Mouse (Mus musculus) forebrain, postnatal 0 days (tissue): ENCODE measurements at regions not wholly inside any gene's neighbourhood (a gene's known extent, or its start where the extent isn't known, plus 50 kb on each side); places are given as distances from the start of the nearest gene placed in this dataset.

ENCODE experiments used
- ATAC-seq: fragments of 200-750 bp; cut with Nextera tagmentation; 2 replicates; pipeline ENCODE4 v1.8.0; 2017; ENCODE audit warnings: mild to moderate bottlenecking, moderate library complexity
- DNase-seq: peaks from one replicate; pipeline ENCODE4 v3.0.0-alpha.2; 2015
- H3K27ac ChIP-seq: fragments of 300-500 bp; sonication (generic); 2 replicates; pipeline ENCODE4 v1.5.1; 2014; ENCODE audit warnings: low read depth, mild to moderate bottlenecking, antibody characterized with exemption, low read length, moderate library complexity, mixed read lengths
- H3K27me3 ChIP-seq: fragments of 300-500 bp; sonication (generic); 2 replicates; pipeline ENCODE4 v1.6.1; 2014; ENCODE audit warnings: mild to moderate bottlenecking, low read length, mixed read lengths; ENCODE audit not compliant: insufficient read depth
- H3K36me3 ChIP-seq: fragments of 300-500 bp; sonication (generic); 2 replicates; pipeline ENCODE4 v1.6.1; 2014; ENCODE audit warnings: mild to moderate bottlenecking, moderate library complexity; ENCODE audit not compliant: insufficient read depth
- H3K4me1 ChIP-seq: fragments of 300-500 bp; sonication (generic); 2 replicates; pipeline ENCODE4 v1.6.1; 2014; ENCODE audit warnings: antibody characterized with exemption; ENCODE audit not compliant: insufficient read depth
- H3K4me2 ChIP-seq: fragments of 300-500 bp; sonication (generic); 2 replicates; pipeline ENCODE4 v1.6.1; 2014; ENCODE audit warnings: low read depth, mild to moderate bottlenecking, moderate library complexity
- H3K4me3 ChIP-seq: fragments of 300-500 bp; sonication (generic); 2 replicates; pipeline ENCODE4 v1.5.1; 2014; ENCODE audit warnings: low read depth, low read length, mixed read lengths
- H3K9ac ChIP-seq: fragments of 300-500 bp; sonication (generic); 2 replicates; pipeline ENCODE4 v1.6.1; 2014; ENCODE audit warnings: mild to moderate bottlenecking
- H3K9me3 ChIP-seq: fragments of 300-500 bp; sonication (generic); 2 replicates; pipeline ENCODE4 v1.6.1; 2016; ENCODE audit warnings: low read length
- CTCF ChIP-seq: sonication (generic); IDR thresholded peaks from 2 replicates; pipeline ENCODE4 v1.5.1; 2016; ENCODE audit warnings: antibody characterized with exemption, control low read depth, low read depth
- WGBS: fragments of 180-500 bp; shearing (Covaris S2); extraction: QIAGEN DNeasy Blood & Tissue Kit; methylation state at CpG from one replicate; pipeline ENCODE4 v1.1.7; 2014; 5-methylcytosine and 5-hydroxymethylcytosine counted together

DNA sequence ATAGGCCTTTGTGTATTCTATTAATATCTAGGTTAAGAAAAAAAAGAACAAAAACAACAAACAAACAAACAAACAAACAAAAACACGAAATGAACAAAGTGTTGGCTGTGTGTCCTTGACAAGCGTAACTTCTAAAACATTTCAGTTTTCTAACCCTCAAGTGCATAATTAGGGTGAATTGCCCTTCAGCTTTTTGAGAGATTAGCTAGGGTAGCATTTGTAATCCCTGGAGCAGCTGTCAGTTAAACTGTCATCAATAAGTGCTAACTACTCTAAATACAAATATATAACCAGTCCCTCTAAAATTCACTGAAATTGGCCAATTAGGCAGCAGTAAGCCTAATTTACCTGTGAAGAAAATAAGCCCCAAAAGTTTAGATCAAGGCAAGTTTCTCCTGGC lies 467.6 kb downstream of the Gabrg2 start:
- Histone ChIP-seq H3K27me3 (no peaks in the 10 kb centered on the region), H3K4me1 (no peaks in the 10 kb centered on the region), H3K27ac (no peak overlapping the region), H3K9ac (no peak overlapping the region), H3K4me3 (no peak overlapping the region), H3K9me3 (no peaks in the 10 kb centered on the region), H3K4me2 (no peak overlapping the region), H3K36me3 (no peaks in the 10 kb centered on the region)
- TF ChIP-seq CTCF = no peak
- no peak for DNase-seq
- no peak for ATAC-seq
- 37% methylated on average over 2 of the region's 2 CpGs for WGBS

DNA sequence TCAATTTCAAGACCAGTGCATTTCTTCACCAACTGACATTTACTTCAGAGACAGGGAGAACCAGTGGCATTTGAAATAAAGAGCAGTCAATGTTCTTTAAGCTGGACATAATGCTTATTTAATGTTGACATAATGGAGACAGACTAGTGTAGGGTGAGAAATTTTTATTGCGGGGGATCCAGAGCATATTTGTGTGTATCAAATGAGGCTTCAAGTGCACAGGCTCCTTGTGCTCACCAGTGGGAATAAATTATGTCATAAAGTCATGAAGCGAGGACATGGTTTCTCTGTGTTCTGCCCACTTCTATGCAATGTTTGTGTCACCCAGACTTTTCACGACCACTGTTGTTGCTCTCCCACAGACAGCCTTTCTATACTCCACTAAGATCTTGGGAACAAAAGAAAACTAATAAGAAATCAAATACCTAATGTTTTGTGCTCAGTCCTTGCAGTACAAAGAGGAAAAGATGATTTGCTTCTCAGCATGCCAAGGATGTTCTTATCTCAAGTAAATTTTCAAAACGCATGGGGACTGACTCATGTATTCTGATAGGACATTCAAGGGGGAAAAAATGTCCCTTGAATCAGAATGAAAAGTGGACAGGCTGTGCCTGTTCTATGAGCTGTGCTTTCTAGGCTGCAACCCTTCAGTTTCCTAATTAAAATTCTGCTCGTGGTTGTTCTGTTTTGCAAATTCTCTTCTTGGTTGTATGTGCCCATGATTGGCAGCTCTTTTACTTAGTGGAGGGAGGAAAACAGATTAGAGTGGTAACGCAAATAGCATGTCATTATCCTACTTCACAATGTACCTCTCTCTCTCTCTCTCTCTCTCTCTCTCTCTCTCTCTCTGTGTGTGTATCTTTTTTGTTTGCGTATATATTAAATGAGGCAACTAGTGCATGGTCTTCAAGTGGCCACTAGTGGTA lies 468.4 kb downstream of the Gabrg2 start:
- no peak overlapping the region for H3K4me2 ChIP-seq
- WGBS = 12% methylated on average over 7 of the region's 7 CpGs
- ATAC-seq = peak; percentile 93
- peak; percentile 42 for DNase-seq
- H3K9ac ChIP-seq = no peak overlapping the region
- no peaks in the 10 kb centered on the region for H3K36me3 ChIP-seq
- H3K9me3 ChIP-seq = no peaks in the 10 kb centered on the region
- TF ChIP-seq CTCF = no peak
- no peaks in the 10 kb centered on the region for H3K27me3 ChIP-seq
- peak overlapping the region; percentile 57 for H3K27ac ChIP-seq
- no peaks in the 10 kb centered on the region for H3K4me1 ChIP-seq
- no peak overlapping the region for H3K4me3 ChIP-seq

DNA sequence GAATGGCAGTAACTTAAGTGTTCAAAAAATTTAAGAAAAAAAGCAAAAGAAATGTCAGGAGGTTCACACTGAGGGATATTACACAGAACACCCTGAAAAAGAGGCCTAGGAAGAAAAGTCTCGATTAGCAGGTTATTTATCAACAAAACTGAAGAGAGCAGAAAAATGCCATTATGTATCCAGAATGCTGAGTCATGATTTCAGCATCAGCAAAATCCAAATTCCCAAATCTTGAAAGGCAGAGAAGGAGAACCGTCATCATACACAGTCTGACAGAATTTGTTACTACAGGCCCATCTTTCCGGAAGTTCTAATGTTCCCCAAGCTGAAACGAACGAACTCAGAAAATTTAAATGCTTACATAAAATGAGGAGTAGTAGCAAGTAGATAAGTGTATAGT lies 475.7 kb downstream of the Gabrg2 start:
- Histone ChIP-seq H3K4me3 (no peak overlapping the region), H3K9ac (no peak overlapping the region), H3K27me3 (no peaks in the 10 kb centered on the region), H3K27ac (no peak overlapping the region), H3K4me1 (no peaks in the 10 kb centered on the region), H3K36me3 (no peaks in the 10 kb centered on the region), H3K4me2 (no peak overlapping the region), H3K9me3 (no peaks in the 10 kb centered on the region)
- DNase-seq (no peak), ATAC-seq (no peak)
- TF ChIP-seq CTCF = no peak
- 92% methylated on average over 5 of the region's 5 CpGs for WGBS

DNA sequence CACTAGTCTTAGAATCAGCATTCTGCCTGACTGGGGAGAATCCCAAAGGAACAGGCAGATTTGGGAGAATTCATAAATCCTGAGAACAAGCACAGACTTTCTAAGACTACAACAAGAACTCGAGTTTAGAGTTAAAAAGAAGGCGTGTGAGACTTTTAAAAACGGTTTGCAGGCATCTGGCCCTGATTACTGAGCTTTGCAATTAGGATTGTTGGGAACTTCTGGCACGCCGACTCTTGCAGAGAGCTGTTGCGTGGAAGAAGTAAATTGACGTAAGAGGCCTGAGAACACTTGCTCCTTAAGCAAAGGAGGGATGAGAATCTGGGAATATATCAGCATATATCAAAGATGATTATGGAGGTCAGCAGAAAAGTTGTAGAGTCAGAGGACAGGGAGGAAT lies 507.4 kb downstream of the Gabrg2 start:
- DNase-seq = no peak
- no peaks in the 10 kb centered on the region for H3K27me3 ChIP-seq
- no peaks in the 10 kb centered on the region for H3K9me3 ChIP-seq
- WGBS = 68% methylated on average over 7 of the region's 7 CpGs
- H3K4me2 ChIP-seq = no peak overlapping the region
- no peak overlapping the region for H3K4me3 ChIP-seq
- TF ChIP-seq CTCF = no peak
- H3K36me3 ChIP-seq = no peaks in the 10 kb centered on the region
- ATAC-seq = no peak
- H3K27ac ChIP-seq = no peak overlapping the region
- no peaks in the 10 kb centered on the region for H3K4me1 ChIP-seq
- no peak overlapping the region for H3K9ac ChIP-seq

DNA sequence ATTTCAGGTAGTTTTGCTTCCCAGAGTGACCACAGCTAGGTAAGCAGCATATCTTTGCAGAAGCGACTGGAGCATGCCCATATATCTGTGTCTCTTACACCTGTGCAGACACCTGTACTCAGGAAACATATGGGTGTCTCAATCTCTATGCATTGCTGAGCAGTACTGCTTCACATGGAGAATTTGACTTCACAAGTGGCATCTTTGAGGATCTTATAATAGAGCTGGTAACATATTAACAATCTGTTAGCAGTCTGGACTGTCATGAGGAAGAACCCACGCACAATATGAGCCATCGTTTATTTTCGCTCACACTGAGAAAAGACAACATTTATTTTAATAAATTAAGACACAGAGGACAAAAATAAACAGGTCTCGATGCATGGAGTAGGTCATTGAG lies 508.7 kb downstream of the Gabrg2 start:
- ATAC-seq (peak; percentile 51), DNase-seq (peak; percentile 15)
- no peak overlapping the region for H3K4me3 ChIP-seq
- no peaks in the 10 kb centered on the region for H3K4me1 ChIP-seq
- WGBS = 74% methylated on average over 5 of the region's 5 CpGs
- no peak for TF ChIP-seq CTCF
- no peak overlapping the region for H3K27ac ChIP-seq
- no peak overlapping the region for H3K9ac ChIP-seq
- no peaks in the 10 kb centered on the region for H3K36me3 ChIP-seq
- H3K4me2 ChIP-seq = no peak overlapping the region
- no peaks in the 10 kb centered on the region for H3K9me3 ChIP-seq
- H3K27me3 ChIP-seq = no peaks in the 10 kb centered on the region

DNA sequence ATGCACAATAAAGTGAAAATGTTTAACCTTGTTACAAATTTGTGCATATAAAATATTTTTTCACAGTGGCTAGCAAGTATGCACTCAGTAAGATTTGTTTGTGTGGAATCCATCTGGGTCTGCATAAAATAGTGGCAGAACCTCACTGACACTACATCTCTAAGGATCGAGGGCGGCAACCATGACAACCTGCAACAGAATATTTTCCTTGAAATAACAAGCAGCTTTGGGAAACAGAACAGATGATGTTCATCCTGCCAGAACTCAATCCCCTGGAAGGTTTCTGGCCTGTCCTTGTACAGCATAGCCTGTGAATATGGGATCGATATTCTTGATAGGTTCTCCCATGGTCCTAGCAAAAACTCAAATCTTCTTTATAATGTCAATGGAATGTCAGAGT lies 509.4 kb downstream of the Gabrg2 start:
- no peak overlapping the region for H3K9ac ChIP-seq
- no peak overlapping the region for H3K4me3 ChIP-seq
- no peaks in the 10 kb centered on the region for H3K9me3 ChIP-seq
- H3K36me3 ChIP-seq = no peaks in the 10 kb centered on the region
- no peaks in the 10 kb centered on the region for H3K4me1 ChIP-seq
- H3K4me2 ChIP-seq = no peak overlapping the region
- WGBS = 74% methylated on average over 3 of the region's 3 CpGs
- no peak overlapping the region for H3K27ac ChIP-seq
- DNase-seq (peak; percentile 44), ATAC-seq (peak; percentile 71)
- no peak for TF ChIP-seq CTCF
- no peaks in the 10 kb centered on the region for H3K27me3 ChIP-seq

DNA sequence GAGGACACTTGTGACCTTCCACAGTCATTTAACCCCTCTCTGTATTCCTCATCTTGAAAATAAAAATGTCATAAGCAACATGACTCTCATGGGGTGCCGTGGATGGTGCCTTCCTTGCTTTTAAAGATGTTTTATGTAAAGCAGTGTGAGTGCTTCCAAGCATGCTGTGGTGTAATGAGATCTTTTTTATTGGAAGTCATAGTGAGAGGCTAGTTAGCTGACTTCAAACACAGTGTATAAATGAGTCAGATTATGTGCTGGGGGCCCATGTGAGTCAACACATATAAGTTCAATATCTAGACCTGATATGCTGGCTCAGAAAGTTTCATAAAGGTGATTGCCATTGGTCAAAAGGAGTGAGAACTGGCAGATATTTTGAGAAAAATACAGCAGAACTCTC lies 516.8 kb downstream of the Gabrg2 start:
- no peaks in the 10 kb centered on the region for H3K9me3 ChIP-seq
- 42% methylated on average over 1 of the region's 1 CpGs for WGBS
- no peak overlapping the region for H3K4me3 ChIP-seq
- no peak overlapping the region for H3K9ac ChIP-seq
- DNase-seq (no peak), ATAC-seq (no peak)
- H3K27ac ChIP-seq = no peak overlapping the region
- TF ChIP-seq CTCF = no peak
- no peaks in the 10 kb centered on the region for H3K36me3 ChIP-seq
- no peaks in the 10 kb centered on the region for H3K27me3 ChIP-seq
- H3K4me1 ChIP-seq = no peaks in the 10 kb centered on the region
- H3K4me2 ChIP-seq = no peak overlapping the region
